Mouse (Mus musculus): Measurements from ENCODE around the gene Gm8300. TPM values are rescaled to one million over a fixed set of nuclear protein-coding genes. Genes with fewer than 3 reads are reported as not detected.
"Not testable (repeated sequence)": the region's sequence is repeated elsewhere in the genome, so short reads cannot be mapped to it uniquely, and the experiment has no call there.

The Gm8300 gene
- polyA plus RNA-seq, 1 experiment from 2014 or later, result not detected

- ATAC-seq (replicated peaks; ENCODE audit: insufficient number of reproducible peaks, insufficient read depth, low FRiP score, low read depth); H3K4me3 ChIP-seq; H3K4me2 ChIP-seq; H3K9me3 ChIP-seq (replicated peaks); H3K9ac ChIP-seq; H3K4me1 ChIP-seq (replicated peaks); H3K27me3 ChIP-seq; H3K27ac ChIP-seq; H3K36me3 ChIP-seq: not testable (repeated sequence)
- WGBS, result 86% methylated on average over 4 of the region's 4 CpGs
Observed at GRCm38 (mm10) chr12:87550628-87551027, 36.5 kb downstream of the Gm8300 start.

Other genes with a start within 250 kb of the Gm8300 start
- 29.8 and 37.7 TPM in 2 replicates for gene Vipas39, start 248.1 kb upstream of the Gm8300 start, polyA plus RNA-seq (2015; fragmentation: Nextera tagmentation; extraction: Ambion mirVana)
- 175 and 176 TPM in 2 replicates for gene Ahsa1, start 247.8 kb upstream of the Gm8300 start, polyA plus RNA-seq (2015; fragmentation: Nextera tagmentation; extraction: Ambion mirVana)
- 0.44 and 0.58 TPM in 2 replicates for gene Ism2, start 214.6 kb upstream of the Gm8300 start, polyA plus RNA-seq (2015; fragmentation: Nextera tagmentation; extraction: Ambion mirVana)
- 62.8 and 66.7 TPM in 2 replicates for gene Sptlc2, start 126.0 kb upstream of the Gm8300 start, polyA plus RNA-seq (2015; fragmentation: Nextera tagmentation; extraction: Ambion mirVana)
- 221 and 261 TPM in 2 replicates for gene Slirp, start 70.4 kb upstream of the Gm8300 start, polyA plus RNA-seq (2015; fragmentation: Nextera tagmentation; extraction: Ambion mirVana)
- gene Alkbh1, start 70.3 kb upstream of the Gm8300 start, polyA plus RNA-seq (2015; fragmentation: Nextera tagmentation; extraction: Ambion mirVana), result 33.4 and 35.6 TPM in 2 replicates
- 71.0 and 75.3 TPM in 2 replicates for gene Snw1, start 42.0 kb upstream of the Gm8300 start, polyA plus RNA-seq (2015; fragmentation: Nextera tagmentation; extraction: Ambion mirVana)
- not detected in 2 replicates for gene Gm5788, start 19.6 kb upstream of the Gm8300 start, polyA plus RNA-seq (2015; fragmentation: Nextera tagmentation; extraction: Ambion mirVana)
- not detected in 2 replicates for gene Oog1, start 88.4 kb downstream of the Gm8300 start, polyA plus RNA-seq (2015; fragmentation: Nextera tagmentation; extraction: Ambion mirVana)
- gene Gm4027, start 104.6 kb downstream of the Gm8300 start, polyA plus RNA-seq (2015; fragmentation: Nextera tagmentation; extraction: Ambion mirVana), result not detected in 2 replicates
- not detected in 2 replicates for gene Gm16381, start 130.3 kb downstream of the Gm8300 start, polyA plus RNA-seq (2015; fragmentation: Nextera tagmentation; extraction: Ambion mirVana)

Data from heart, embryonic 15.5 days (tissue).